Comparison of ENCODE assay signal across 15 mouse cellular contexts in the genomic region with DNA sequence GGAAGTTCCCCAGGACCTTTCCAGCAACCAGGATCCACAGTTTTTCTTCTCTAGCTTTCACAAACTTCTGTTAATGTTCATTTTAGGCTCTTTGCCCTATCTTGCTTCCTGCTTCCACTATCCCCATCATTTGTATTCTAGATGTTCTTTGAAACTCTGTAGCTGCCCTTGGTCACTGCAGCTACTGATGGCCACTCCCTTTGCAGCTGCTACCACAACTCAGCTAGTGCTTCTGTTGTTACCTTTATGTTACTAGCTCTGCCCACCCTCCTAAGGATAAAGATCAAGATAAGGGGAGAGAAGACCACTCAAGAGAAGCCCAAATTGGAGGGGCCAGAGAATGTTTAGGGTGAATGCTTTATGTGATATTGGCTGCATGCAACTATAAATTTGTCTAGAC. TPM values are rescaled to one million over a fixed set of nuclear protein-coding genes. Genes with fewer than 3 reads are reported as not detected.
"Had no signal": no experiment of that assay in that cellular context is flagged by ENCODE, and none has a peak within 500 bp of the region (broad histone marks: within the 10 kb centered on the region; RNA-seq: fewer than 3 reads in every experiment).

No protein-coding gene starts in this region.

- DNase-seq: right cerebral cortex, adult 18-20 months; right cerebral cortex, postnatal 14 days; right cerebral cortex, postnatal 25 days; right cerebral cortex, postnatal 4 days; spleen, adult 18-20 months; thymus, adult 18-20 months; thymus, adult 2 months; thymus, postnatal 14 days; thymus, postnatal 25 days; thymus, postnatal 36 days; thymus, postnatal 4 days had no signal

- H3K9me3 ChIP-seq: neural tube, embryonic 13.5 days; neural tube, embryonic 15.5 days; stomach, embryonic 15.5 days had no signal

- H3K36me3 ChIP-seq: neural tube, embryonic 13.5 days; neural tube, embryonic 15.5 days; stomach, embryonic 15.5 days had no signal

- H3K4me2 ChIP-seq: neural tube, embryonic 13.5 days; neural tube, embryonic 15.5 days; stomach, embryonic 15.5 days had no signal

- H3K27ac ChIP-seq: neural tube, embryonic 13.5 days; neural tube, embryonic 15.5 days; stomach, embryonic 15.5 days had no signal

- H3K9ac ChIP-seq: neural tube, embryonic 13.5 days; neural tube, embryonic 15.5 days; stomach, embryonic 15.5 days had no signal

- H3K4me1 ChIP-seq: neural tube, embryonic 13.5 days; neural tube, embryonic 15.5 days; stomach, embryonic 15.5 days had no signal

- H3K4me3 ChIP-seq: neural tube, embryonic 13.5 days; neural tube, embryonic 15.5 days; stomach, embryonic 15.5 days had no signal

- H3K27me3 ChIP-seq: neural tube, embryonic 13.5 days; neural tube, embryonic 15.5 days; stomach, embryonic 15.5 days had no signal

RNA-seq across cellular contexts. Expression of a gene that starts 14.3 kb away (rescaled TPM):
- total RNA-seq: neutrophil, adult 5-6 weeks had no signal
